Mouse (Mus musculus) cerebellum, adult (tissue): ENCODE data around the gene Tex30.
"Not testable (repeated sequence)": the region's sequence is repeated elsewhere in the genome, so short reads cannot be mapped to it uniquely, and the experiment has no call there.

Experiments used
- ATAC-seq: cut with Nextera tagmentation; 2 replicates; pipeline ENCODE4 v1.9.2; 2017; ENCODE audit warnings: mild to moderate bottlenecking, moderate library complexity, mixed read lengths; ENCODE audit not compliant: insufficient number of reproducible peaks, low FRiP score, low TSS enrichment

The Tex30 gene

GRCm38 (mm10) chr1:44045689-44046088 lies 56.6 kb downstream of the Tex30 start:
- not testable (repeated sequence) for ATAC-seq

GRCm38 (mm10) chr1:44042555-44042915 lies 59.7 kb downstream of the Tex30 start:
- no peak for ATAC-seq

- ATAC-seq: peak; percentile 85
Measured at GRCm38 (mm10) chr1:44041797-44042554, 60.3 kb downstream of the Tex30 start.
